Mouse (Mus musculus): ENCODE measurements around the gene Ogdhl. TPM values are rescaled to one million over a fixed set of nuclear protein-coding genes. Genes with fewer than 3 reads are reported as not detected.
"Not testable (repeated sequence)": the region's sequence is repeated elsewhere in the genome, so short reads cannot be mapped to it uniquely, and the experiment has no call there.

The Ogdhl gene
- polyA plus RNA-seq, 1 experiment from 2014 or later: 17.5 TPM

DNA sequence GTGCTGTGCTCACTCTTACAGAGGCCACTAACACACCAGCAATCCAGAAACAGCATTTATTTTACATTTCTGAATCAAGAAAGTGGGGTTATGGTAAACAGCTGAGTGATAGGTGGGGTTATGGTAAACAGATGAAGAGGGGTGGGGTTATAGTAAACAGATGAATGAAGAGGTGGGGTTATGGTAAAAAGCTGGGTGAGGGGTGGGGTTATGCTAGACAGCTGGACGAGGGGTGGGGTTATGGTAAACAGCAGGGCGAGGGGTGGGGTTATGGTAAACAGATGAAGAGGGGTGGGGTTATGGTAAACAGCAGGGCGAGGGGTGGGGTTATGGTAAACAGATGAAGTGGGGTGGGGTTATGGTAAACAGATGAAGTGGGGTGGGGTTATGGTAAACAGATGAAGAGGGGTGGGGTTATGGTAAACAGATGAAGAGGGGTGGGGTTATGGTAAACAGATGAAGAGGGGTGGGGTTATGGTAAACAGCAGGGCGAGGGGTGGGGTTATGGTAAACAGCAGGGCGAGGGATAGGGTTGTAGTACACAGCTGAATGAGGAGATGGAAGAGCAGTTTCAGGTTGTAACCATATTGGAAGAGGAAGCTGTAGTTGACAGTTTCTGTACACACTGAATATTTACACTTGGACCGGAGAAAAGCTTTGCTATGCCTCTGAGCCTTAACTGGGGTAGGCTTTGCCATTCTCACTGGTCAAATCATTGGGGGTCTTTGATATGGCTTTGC lies 29.5 kb downstream of the Ogdhl start:
- ATAC-seq; H3K9ac ChIP-seq (ENCODE audit: low read length); H3K4me2 ChIP-seq (ENCODE audit: low read length); DNase-seq (ENCODE audit: low spot score); H3K4me1 ChIP-seq (ENCODE audit: control insufficient read depth, insufficient read depth, low read length); H3K27ac ChIP-seq (ENCODE audit: low read depth, low read length); H3K4me3 ChIP-seq (ENCODE audit: low read depth, low read length); H3K9me3 ChIP-seq (replicated peaks; ENCODE audit: control insufficient read depth, low read length); H3K27me3 ChIP-seq (replicated peaks; ENCODE audit: control insufficient read depth, insufficient read depth, low read length): not testable (repeated sequence)
- WGBS: 25% methylated on average over 6 of the region's 6 CpGs
- H3K36me3 ChIP-seq (ENCODE audit: control insufficient read depth, insufficient read depth, low read length): peaks cover 14% of the 10 kb centered on the region; the same call in 1 of the 2 replicates

DNA sequence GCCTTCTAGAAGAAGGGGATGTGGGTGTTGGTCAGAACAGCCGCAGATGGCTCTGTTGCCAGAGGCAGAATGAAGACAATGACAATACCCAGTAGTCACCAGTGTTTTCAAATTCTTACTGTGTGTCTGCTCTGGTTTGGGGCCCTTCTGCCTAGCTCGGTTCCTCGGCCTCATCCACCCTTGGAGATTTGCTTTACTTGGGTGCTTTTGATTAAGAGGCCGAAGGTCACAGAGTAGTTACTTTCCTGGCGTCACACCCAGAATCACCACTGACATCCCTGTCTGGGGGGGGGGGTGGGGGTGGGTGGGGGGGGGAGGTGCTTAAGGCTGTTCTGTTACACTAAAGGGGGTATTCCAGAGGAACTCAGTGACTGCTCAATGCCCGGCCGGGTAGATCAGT lies 42.5 kb downstream of the Ogdhl start:
- H3K4me3 ChIP-seq (ENCODE audit: low read depth, low read length): no peak overlapping the region
- 66% methylated on average over 7 of the region's 7 CpGs for WGBS
- no peak overlapping the region for H3K9ac ChIP-seq (ENCODE audit: low read length)
- DNase-seq (ENCODE audit: low spot score) (no peak), ATAC-seq (no peak)
- H3K36me3 ChIP-seq (ENCODE audit: control insufficient read depth, insufficient read depth, low read length): no peaks in the 10 kb centered on the region
- H3K9me3 ChIP-seq (replicated peaks; ENCODE audit: control insufficient read depth, low read length): no peaks in the 10 kb centered on the region
- no peak overlapping the region for H3K4me2 ChIP-seq (ENCODE audit: low read length)
- no peaks in the 10 kb centered on the region for H3K4me1 ChIP-seq (ENCODE audit: control insufficient read depth, insufficient read depth, low read length)
- H3K27me3 ChIP-seq (replicated peaks; ENCODE audit: control insufficient read depth, insufficient read depth, low read length): no peaks in the 10 kb centered on the region
- H3K27ac ChIP-seq (ENCODE audit: low read depth, low read length): no peak overlapping the region

DNA sequence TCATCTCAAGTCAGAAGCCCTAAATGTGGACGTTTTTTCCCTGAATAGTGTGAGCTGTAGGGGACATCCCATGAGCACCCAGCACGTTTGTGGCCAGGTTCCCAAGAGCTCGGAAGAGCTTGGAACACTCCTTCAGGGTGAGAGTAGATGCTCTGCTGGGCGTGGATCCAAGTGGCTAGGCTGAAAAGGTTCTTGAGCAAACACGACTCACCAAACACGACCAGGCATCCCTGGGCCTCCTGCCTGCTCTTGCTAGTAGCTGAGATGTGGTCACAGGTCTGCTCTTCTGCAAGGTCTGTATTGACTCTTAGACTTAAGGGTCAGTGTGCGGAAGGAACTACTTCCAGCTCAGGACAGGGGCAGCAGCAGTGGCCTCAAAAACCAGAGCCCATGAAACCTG lies 47.9 kb downstream of the Ogdhl start:
- H3K27me3 ChIP-seq (replicated peaks; ENCODE audit: control insufficient read depth, insufficient read depth, low read length): no peaks in the 10 kb centered on the region
- H3K4me2 ChIP-seq (ENCODE audit: low read length): no peak overlapping the region
- ATAC-seq (no peak), DNase-seq (ENCODE audit: low spot score) (no peak)
- no peak overlapping the region for H3K27ac ChIP-seq (ENCODE audit: low read depth, low read length)
- 70% methylated on average over 7 of the region's 7 CpGs for WGBS
- H3K9me3 ChIP-seq (replicated peaks; ENCODE audit: control insufficient read depth, low read length): no peaks in the 10 kb centered on the region
- H3K4me3 ChIP-seq (ENCODE audit: low read depth, low read length): no peak overlapping the region
- H3K4me1 ChIP-seq (ENCODE audit: control insufficient read depth, insufficient read depth, low read length): no peaks in the 10 kb centered on the region
- no peak overlapping the region for H3K9ac ChIP-seq (ENCODE audit: low read length)
- no peaks in the 10 kb centered on the region for H3K36me3 ChIP-seq (ENCODE audit: control insufficient read depth, insufficient read depth, low read length)

DNA sequence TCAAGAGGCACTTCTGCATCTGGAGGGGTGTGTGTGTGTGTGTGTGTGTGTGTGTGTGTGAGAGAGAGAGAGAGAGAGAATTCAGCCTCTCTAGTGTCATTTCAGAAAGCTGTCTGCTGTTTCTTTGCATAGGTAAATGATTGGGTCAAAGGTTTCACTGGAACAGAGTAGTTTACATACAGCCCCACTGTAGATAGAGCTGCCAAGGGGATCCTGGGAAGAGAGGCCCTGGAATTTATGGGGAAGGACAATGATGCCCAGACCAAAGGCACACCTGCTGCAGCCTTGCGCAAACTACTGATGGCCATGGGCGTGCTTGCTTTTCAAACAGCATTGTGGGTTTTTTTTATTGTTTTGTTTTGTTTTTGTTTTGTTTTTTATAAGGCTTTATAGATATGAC lies 50.7 kb downstream of the Ogdhl start:
- Histone ChIP-seq H3K36me3 (ENCODE audit: control insufficient read depth, insufficient read depth, low read length) (no peaks in the 10 kb centered on the region), H3K4me2 (ENCODE audit: low read length) (no peak overlapping the region), H3K27ac (ENCODE audit: low read depth, low read length) (no peak overlapping the region), H3K4me1 (ENCODE audit: control insufficient read depth, insufficient read depth, low read length) (no peaks in the 10 kb centered on the region), H3K27me3 (replicated peaks; ENCODE audit: control insufficient read depth, insufficient read depth, low read length) (no peaks in the 10 kb centered on the region), H3K4me3 (ENCODE audit: low read depth, low read length) (no peak overlapping the region), H3K9me3 (replicated peaks; ENCODE audit: control insufficient read depth, low read length) (no peaks in the 10 kb centered on the region), H3K9ac (ENCODE audit: low read length) (no peak overlapping the region)
- no peak for DNase-seq (ENCODE audit: low spot score)
- ATAC-seq: no peak
- WGBS: 86% methylated on average over 2 of the region's 2 CpGs

DNA sequence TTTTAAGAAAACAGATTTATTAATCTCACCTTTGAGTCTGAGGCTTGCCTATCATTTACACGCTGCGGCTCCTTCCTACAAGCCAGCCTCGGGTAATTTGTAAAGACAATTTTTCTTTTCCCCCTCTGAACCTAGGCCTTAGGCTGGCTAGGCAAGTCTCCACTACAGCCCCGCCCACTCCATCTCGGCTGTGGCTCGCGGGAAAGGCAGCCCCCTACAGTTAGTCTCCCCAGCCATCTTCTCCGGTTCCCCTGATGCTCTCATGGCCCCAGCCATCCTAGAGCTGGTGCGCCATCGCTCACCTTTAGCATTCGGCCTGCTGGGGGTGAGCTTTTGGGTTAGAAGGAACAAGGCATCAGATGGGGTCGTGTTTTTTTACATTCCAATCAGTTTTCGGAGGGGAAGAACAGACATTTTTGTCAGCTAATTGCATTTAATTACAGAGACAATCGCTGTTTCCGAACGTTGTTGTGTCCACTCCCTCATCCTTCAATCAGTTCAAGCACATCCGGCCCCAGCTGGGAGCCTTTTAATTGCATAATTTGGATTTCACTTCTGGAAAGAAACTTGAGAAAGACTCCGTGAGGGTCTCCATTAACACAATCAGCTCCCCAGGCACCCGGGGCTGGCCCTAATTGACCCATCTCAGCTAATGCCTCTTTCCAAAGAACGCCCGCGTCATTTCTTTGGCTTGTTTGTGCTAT lies 57.7 kb downstream of the Ogdhl start:
- WGBS: 3% methylated on average over 22 of the region's 22 CpGs
- peak; percentile 46 for DNase-seq (ENCODE audit: low spot score)
- Histone ChIP-seq H3K27ac (ENCODE audit: low read depth, low read length) (no peak overlapping the region), H3K4me1 (ENCODE audit: control insufficient read depth, insufficient read depth, low read length) (peaks cover 3% of the 10 kb centered on the region; the same call in 1 of the 2 replicates), H3K9ac (ENCODE audit: low read length) (no peak overlapping the region), H3K4me3 (ENCODE audit: low read depth, low read length) (no peak overlapping the region), H3K4me2 (ENCODE audit: low read length) (peak overlapping the region; percentile 39), H3K36me3 (ENCODE audit: control insufficient read depth, insufficient read depth, low read length) (no peaks in the 10 kb centered on the region), H3K9me3 (replicated peaks; ENCODE audit: control insufficient read depth, low read length) (no peaks in the 10 kb centered on the region), H3K27me3 (replicated peaks; ENCODE audit: control insufficient read depth, insufficient read depth, low read length) (peaks cover 8% of the 10 kb centered on the region)
- ATAC-seq: peak; percentile 54; the same call in 1 of the 2 replicates

DNA sequence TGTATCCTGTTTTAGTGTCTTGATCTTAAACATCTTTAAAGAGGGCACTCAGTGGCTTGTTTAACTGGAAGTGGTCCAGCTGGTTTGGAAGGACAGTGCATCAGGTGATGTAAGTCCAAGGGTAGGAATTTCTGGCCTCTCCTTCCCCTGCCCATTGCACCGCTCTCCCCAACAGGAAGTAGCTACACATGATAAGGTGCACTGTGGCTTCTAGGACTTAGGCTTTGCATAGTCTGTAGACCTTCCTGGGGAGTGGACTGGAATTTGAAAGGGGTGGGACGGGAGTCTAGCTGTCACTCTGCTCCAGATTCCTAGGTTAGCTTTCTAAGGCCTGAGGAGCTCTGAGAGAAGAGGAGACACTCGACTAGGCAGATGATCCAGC lies 58.3 kb downstream of the Ogdhl start:
- Histone ChIP-seq H3K9ac (ENCODE audit: low read length) (no peak overlapping the region), H3K4me2 (ENCODE audit: low read length) (no peak overlapping the region), H3K4me3 (ENCODE audit: low read depth, low read length) (no peak overlapping the region), H3K27ac (ENCODE audit: low read depth, low read length) (no peak overlapping the region), H3K27me3 (replicated peaks; ENCODE audit: control insufficient read depth, insufficient read depth, low read length) (peaks cover 8% of the 10 kb centered on the region), H3K36me3 (ENCODE audit: control insufficient read depth, insufficient read depth, low read length) (no peaks in the 10 kb centered on the region), H3K9me3 (replicated peaks; ENCODE audit: control insufficient read depth, low read length) (no peaks in the 10 kb centered on the region), H3K4me1 (ENCODE audit: control insufficient read depth, insufficient read depth, low read length) (peaks cover 3% of the 10 kb centered on the region; the same call in 1 of the 2 replicates)
- DNase-seq (ENCODE audit: low spot score) (no peak), ATAC-seq (no peak)
- 12% methylated on average over 3 of the region's 3 CpGs for WGBS

DNA sequence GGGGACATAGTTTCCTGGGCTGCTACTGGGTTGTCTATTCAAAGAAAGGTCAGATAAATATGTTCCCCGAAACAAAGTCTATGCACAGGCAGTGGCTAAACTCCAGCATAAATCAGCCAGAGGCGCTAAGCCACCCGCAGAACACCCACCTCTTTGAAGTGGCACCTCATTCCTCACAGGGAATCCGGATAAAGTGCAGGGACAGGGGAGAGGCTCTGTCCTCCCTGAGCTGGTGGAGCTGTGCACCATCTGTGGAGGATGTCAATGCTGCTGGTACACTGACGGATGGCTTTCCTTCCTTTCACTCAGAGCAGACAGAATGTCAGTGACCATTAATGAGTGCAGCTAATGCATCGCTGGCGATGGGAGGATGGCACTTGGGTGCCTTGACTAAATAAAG lies 59.2 kb downstream of the Ogdhl start:
- H3K36me3 ChIP-seq (ENCODE audit: control insufficient read depth, insufficient read depth, low read length): no peaks in the 10 kb centered on the region
- H3K4me3 ChIP-seq (ENCODE audit: low read depth, low read length): no peak overlapping the region
- H3K4me2 ChIP-seq (ENCODE audit: low read length): no peak overlapping the region
- H3K9me3 ChIP-seq (replicated peaks; ENCODE audit: control insufficient read depth, low read length): no peaks in the 10 kb centered on the region
- no peak overlapping the region for H3K9ac ChIP-seq (ENCODE audit: low read length)
- 32% methylated on average over 7 of the region's 7 CpGs for WGBS
- peaks cover 3% of the 10 kb centered on the region; the same call in 1 of the 2 replicates for H3K4me1 ChIP-seq (ENCODE audit: control insufficient read depth, insufficient read depth, low read length)
- no peak overlapping the region for H3K27ac ChIP-seq (ENCODE audit: low read depth, low read length)
- DNase-seq (ENCODE audit: low spot score): peak; percentile 23
- ATAC-seq: no peak
- peaks cover 8% of the 10 kb centered on the region for H3K27me3 ChIP-seq (replicated peaks; ENCODE audit: control insufficient read depth, insufficient read depth, low read length)

DNA sequence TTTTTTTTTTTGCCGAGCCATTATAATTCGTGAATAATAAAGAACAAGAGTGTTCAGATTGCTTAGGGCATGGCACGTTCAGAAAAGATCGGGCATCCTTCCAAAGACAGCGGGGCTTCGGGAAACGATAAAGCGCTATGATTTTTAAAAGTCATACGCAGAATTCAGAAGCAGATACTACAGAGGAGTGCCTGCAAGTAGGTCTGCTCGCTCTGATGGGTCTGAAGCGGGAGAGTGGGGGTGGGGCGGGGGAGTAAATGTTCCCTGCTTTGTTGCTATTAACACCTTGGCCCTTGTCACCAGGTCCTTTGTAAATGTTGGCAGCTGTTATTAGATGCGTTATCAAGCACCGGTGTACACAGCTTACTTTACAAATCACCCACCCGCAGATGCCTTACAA lies 59.8 kb downstream of the Ogdhl start:
- 39% methylated on average over 15 of the region's 15 CpGs for WGBS
- Histone ChIP-seq H3K4me1 (ENCODE audit: control insufficient read depth, insufficient read depth, low read length) (peaks cover 3% of the 10 kb centered on the region; the same call in 1 of the 2 replicates), H3K36me3 (ENCODE audit: control insufficient read depth, insufficient read depth, low read length) (no peaks in the 10 kb centered on the region), H3K9me3 (replicated peaks; ENCODE audit: control insufficient read depth, low read length) (no peaks in the 10 kb centered on the region), H3K4me3 (ENCODE audit: low read depth, low read length) (no peak overlapping the region), H3K9ac (ENCODE audit: low read length) (no peak overlapping the region), H3K27ac (ENCODE audit: low read depth, low read length) (no peak overlapping the region), H3K4me2 (ENCODE audit: low read length) (no peak overlapping the region), H3K27me3 (replicated peaks; ENCODE audit: control insufficient read depth, insufficient read depth, low read length) (peaks cover 8% of the 10 kb centered on the region)
- peak; percentile 52 for DNase-seq (ENCODE audit: low spot score)
- peak; percentile 26; the same call in 1 of the 2 replicates for ATAC-seq

DNA sequence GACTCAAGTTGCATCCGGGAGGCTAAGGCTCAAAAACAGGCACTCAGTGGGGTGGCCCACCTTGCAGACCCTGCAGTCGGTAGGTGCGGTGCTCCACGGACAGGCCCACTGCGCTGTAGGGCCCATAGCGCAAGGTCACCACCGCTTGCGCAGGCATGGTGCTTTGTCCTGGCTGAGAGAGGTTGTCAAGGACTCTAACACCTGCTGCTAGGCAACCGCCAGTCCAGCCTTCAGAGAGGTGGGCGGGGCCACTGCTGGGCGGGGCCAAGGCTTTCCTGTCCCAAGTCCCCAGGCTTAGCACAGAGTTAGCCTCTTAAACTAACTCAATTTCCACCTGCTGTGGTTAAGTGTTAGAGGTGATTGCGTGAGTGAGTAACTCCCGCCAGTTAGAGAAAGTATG lies 66.4 kb downstream of the Ogdhl start, which contains the start of gene 1700024G13Rik:
1700024G13Rik (minus strand) TSS at position 196 of the 400 bp plus-strand sequence.
- DNase-seq (ENCODE audit: low spot score) (peak; percentile 73), ATAC-seq (peak; percentile 72)
- Histone ChIP-seq H3K27me3 (replicated peaks; ENCODE audit: control insufficient read depth, insufficient read depth, low read length) (no peaks in the 10 kb centered on the region), H3K4me2 (ENCODE audit: low read length) (peak within 1 kb of the TSS; percentile 33), H3K27ac (ENCODE audit: low read depth, low read length) (no peak within 1 kb of the TSS), H3K9me3 (replicated peaks; ENCODE audit: control insufficient read depth, low read length) (no peaks in the 10 kb centered on the region), H3K4me1 (ENCODE audit: control insufficient read depth, insufficient read depth, low read length) (no peaks in the 10 kb centered on the region), H3K4me3 (ENCODE audit: low read depth, low read length) (no peak within 1 kb of the TSS), H3K36me3 (ENCODE audit: control insufficient read depth, insufficient read depth, low read length) (no peaks in the 10 kb centered on the region), H3K9ac (ENCODE audit: low read length) (no peak within 1 kb of the TSS)
- WGBS: under 1% methylated on average over 13 of the region's 13 CpGs

All from forebrain, embryonic 14.5 days (tissue).